Mouse (Mus musculus): Measurements from ENCODE around the gene Cldnd2. TPM values are rescaled to one million over a fixed set of nuclear protein-coding genes. Genes with fewer than 3 reads are reported as not detected.

Gene Cldnd2
- total and polyA plus RNA-seq, 2 experiments from 2014 or later, result not detected

DNA sequence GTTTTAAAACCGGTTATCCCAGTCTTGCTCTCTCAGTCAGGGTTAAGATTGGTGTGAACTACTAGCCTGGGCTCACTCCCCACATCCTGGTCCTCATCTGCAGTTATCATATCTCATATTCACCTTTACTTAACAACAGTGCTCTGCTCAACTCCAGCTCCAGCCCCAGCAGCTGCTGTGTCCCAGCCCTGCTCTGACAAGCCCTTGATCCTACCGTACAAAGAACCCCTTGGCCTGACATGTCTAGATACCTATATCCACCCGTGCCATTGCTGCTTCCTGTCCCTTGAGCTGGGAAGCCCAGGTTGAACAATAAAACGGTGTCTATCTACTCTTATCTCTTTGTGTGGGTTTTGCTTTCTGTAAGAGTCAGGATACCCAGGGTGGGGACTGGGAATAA, 11.1 kb upstream of the Cldnd2 start:
- Histone ChIP-seq H3K4me2 (ENCODE audit: low read depth, low read length, poor library complexity, severe bottlenecking) (no peak overlapping the region), H3K4me1 (ENCODE audit: insufficient read depth, low read length) (no peaks in the 10 kb centered on the region), H3K9me3 (ENCODE audit: low read length) (no peaks in the 10 kb centered on the region), H3K27ac (ENCODE audit: low read depth, low read length) (no peak overlapping the region), H3K4me3 (ENCODE audit: low read depth, low read length) (no peak overlapping the region), H3K9ac (replicated peaks; ENCODE audit: low read length, poor library complexity, severe bottlenecking) (no peak overlapping the region), H3K36me3 (ENCODE audit: insufficient read depth, low read length) (no peaks in the 10 kb centered on the region), H3K27me3 (ENCODE audit: insufficient read depth, low read length) (no peaks in the 10 kb centered on the region)
- no peak for ATAC-seq (ENCODE audit: low FRiP score)
- DNase-seq (ENCODE audit: low spot score), result no peak
- 56% methylated on average over 4 of the region's 4 CpGs for WGBS
- TF ChIP-seq CTCF (IDR thresholded peaks at IDR 0.05), result no peak

DNA sequence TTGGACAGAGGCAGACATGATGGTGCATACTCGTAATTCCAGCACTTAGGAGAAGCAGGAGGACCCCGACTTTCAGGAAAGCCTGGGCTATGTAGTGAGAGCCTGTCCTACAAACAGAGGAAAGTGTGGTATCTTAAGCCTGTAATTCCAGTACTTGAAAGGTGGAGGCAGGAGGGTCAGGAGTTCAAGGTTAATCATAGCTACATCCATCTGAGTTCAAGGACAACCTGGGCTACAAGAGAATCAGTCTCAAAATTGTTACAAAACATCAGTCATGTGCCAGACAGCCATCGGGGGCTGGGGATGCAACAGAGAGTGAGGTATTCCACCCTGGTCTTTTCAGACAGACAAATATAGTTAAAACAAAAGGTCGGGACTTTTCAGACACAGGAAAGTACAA, 7.7 kb upstream of the Cldnd2 start:
- no peaks in the 10 kb centered on the region for H3K4me1 ChIP-seq (ENCODE audit: insufficient read depth, low read length)
- H3K36me3 ChIP-seq (ENCODE audit: insufficient read depth, low read length), result no peaks in the 10 kb centered on the region
- H3K4me2 ChIP-seq (ENCODE audit: low read depth, low read length, poor library complexity, severe bottlenecking), result no peak overlapping the region
- no peak for TF ChIP-seq CTCF (IDR thresholded peaks at IDR 0.05)
- no peak for DNase-seq (ENCODE audit: low spot score)
- H3K4me3 ChIP-seq (ENCODE audit: low read depth, low read length), result no peak overlapping the region
- 75% methylated on average over 4 of the region's 4 CpGs for WGBS
- no peaks in the 10 kb centered on the region for H3K27me3 ChIP-seq (ENCODE audit: insufficient read depth, low read length)
- H3K9ac ChIP-seq (replicated peaks; ENCODE audit: low read length, poor library complexity, severe bottlenecking), result no peak overlapping the region
- H3K9me3 ChIP-seq (ENCODE audit: low read length), result no peaks in the 10 kb centered on the region
- ATAC-seq (ENCODE audit: low FRiP score), result no peak
- no peak overlapping the region for H3K27ac ChIP-seq (ENCODE audit: low read depth, low read length)

DNA sequence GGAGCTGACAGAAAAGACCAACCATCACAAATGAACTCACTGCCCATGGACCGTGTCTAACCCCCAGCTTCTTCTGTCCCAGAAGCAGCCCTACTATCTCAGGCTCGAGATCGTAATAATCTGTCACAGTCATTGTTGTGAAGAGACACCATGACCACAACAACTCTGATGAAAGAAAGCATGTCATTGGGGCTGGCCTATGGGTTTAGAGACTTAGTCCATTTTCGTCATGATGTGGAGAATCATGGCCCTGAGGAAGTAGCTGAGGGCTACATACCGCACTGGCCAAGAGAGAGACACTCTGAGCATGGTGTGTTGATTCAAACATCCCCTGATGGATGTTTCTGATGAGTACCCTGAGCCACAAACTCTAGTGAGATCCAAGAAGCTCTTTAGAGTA, 5.9 kb upstream of the Cldnd2 start:
- WGBS, result 80% methylated on average over 5 of the region's 5 CpGs
- no peak for ATAC-seq (ENCODE audit: low FRiP score)
- no peak for TF ChIP-seq CTCF (IDR thresholded peaks at IDR 0.05)

DNA sequence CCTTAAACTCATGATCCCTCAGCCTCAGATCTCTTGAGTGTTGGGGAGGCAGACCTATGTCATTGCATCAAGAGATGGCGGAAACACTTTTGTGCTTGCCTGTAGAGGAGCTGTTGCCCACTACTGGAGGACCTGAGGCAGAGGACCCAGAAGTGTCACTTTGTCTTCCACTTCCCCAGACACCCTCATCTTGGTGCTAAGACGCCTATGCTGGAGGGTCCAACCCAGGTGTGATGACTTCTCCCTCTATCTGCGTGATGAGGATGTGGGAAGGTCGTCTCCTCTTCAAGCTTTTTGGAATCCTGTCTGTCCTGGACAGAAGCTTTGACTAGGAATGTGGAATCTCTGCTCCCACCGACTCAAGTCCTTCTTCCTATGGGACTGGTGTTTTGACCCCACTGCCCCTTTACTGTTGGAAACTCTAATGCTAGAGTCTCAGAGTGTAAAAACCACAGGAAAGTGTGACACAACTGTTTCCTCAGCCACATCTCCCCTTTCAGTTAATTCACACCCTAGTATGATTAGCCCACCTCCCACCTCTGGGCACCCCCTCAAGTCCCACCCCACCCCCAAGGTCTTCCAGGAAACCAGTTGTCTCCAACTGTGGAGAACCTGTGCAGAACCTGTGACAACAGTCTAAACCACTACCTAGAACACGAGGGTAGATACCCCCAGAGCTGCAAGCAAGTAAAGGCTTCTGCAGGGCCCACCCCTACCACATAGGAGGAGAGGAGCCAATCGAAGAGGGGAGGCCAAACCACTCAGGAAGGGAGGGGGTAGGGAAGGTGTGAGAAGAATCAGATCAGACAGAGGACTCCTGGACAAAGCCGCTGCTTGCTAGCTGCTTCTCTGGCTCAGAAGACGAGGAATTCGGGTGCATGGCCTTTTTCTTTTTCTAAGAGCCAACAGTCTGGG, 4.0 kb upstream of the Cldnd2 start, which contains the start of gene Nkg7:
Gene Nkg7 (plus strand): TSS at position 733 of the 915 bp plus-strand sequence.
- Histone ChIP-seq H3K4me1 (ENCODE audit: insufficient read depth, low read length) (no peaks in the 10 kb centered on the region), H3K27ac (ENCODE audit: low read depth, low read length) (no peak within 1 kb of the TSS), H3K9me3 (ENCODE audit: low read length) (no peaks in the 10 kb centered on the region), H3K36me3 (ENCODE audit: insufficient read depth, low read length) (no peaks in the 10 kb centered on the region), H3K27me3 (ENCODE audit: insufficient read depth, low read length) (no peaks in the 10 kb centered on the region), H3K9ac (replicated peaks; ENCODE audit: low read length, poor library complexity, severe bottlenecking) (no peak within 1 kb of the TSS), H3K4me3 (ENCODE audit: low read depth, low read length) (no peak within 1 kb of the TSS), H3K4me2 (ENCODE audit: low read depth, low read length, poor library complexity, severe bottlenecking) (no peak within 1 kb of the TSS)
- DNase-seq (ENCODE audit: low spot score) (no peak), ATAC-seq (ENCODE audit: low FRiP score) (no peak)
- WGBS, result 83% methylated on average over 10 of the region's 10 CpGs
- no peak for TF ChIP-seq CTCF (IDR thresholded peaks at IDR 0.05)

More for the DNA sequence above, 5.9 kb upstream of the Cldnd2 start:
- H3K36me3 ChIP-seq (ENCODE audit: insufficient read depth, low read length), result no peaks in the 10 kb centered on the region
- H3K27me3 ChIP-seq (ENCODE audit: insufficient read depth, low read length), result no peaks in the 10 kb centered on the region
- H3K9me3 ChIP-seq (ENCODE audit: low read length), result no peaks in the 10 kb centered on the region
- H3K4me2 ChIP-seq (ENCODE audit: low read depth, low read length, poor library complexity, severe bottlenecking), result no peak overlapping the region
- H3K4me3 ChIP-seq (ENCODE audit: low read depth, low read length), result no peak overlapping the region
- no peak for DNase-seq (ENCODE audit: low spot score)
- no peaks in the 10 kb centered on the region for H3K4me1 ChIP-seq (ENCODE audit: insufficient read depth, low read length)
- H3K9ac ChIP-seq (replicated peaks; ENCODE audit: low read length, poor library complexity, severe bottlenecking), result no peak overlapping the region
- no peak overlapping the region for H3K27ac ChIP-seq (ENCODE audit: low read depth, low read length)

DNA sequence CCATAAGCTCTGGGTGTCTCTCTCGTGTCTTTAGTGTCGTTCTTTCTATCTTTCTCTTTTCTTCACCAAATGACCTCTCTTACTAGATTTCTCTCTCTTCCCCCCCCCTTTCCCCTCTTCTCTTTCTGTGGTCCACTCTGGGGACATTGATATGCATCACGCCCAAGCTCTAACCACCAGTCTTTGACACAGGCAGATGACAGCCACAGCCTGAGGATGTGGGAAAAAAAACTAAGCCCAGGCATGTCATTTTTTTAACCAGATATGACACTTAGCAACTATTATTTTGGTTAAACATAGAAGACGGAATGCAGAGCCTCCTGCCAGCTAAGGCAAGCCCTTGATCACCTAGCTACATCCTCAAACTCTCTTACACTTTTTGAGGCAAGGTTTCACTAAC, 2.0 kb upstream of the Cldnd2 start:
- no peak overlapping the region for H3K27ac ChIP-seq (ENCODE audit: low read depth, low read length)
- no peaks in the 10 kb centered on the region for H3K36me3 ChIP-seq (ENCODE audit: insufficient read depth, low read length)
- WGBS, result 78% methylated on average over 4 of the region's 4 CpGs
- H3K27me3 ChIP-seq (ENCODE audit: insufficient read depth, low read length), result no peaks in the 10 kb centered on the region
- H3K4me1 ChIP-seq (ENCODE audit: insufficient read depth, low read length), result peaks cover 6% of the 10 kb centered on the region; the same call in 1 of the 2 replicates
- H3K9ac ChIP-seq (replicated peaks; ENCODE audit: low read length, poor library complexity, severe bottlenecking), result no peak overlapping the region
- no peak overlapping the region for H3K4me2 ChIP-seq (ENCODE audit: low read depth, low read length, poor library complexity, severe bottlenecking)
- H3K4me3 ChIP-seq (ENCODE audit: low read depth, low read length), result no peak overlapping the region
- no peak for TF ChIP-seq CTCF (IDR thresholded peaks at IDR 0.05)
- no peaks in the 10 kb centered on the region for H3K9me3 ChIP-seq (ENCODE audit: low read length)
- DNase-seq (ENCODE audit: low spot score) (no peak), ATAC-seq (ENCODE audit: low FRiP score) (no peak)

DNA sequence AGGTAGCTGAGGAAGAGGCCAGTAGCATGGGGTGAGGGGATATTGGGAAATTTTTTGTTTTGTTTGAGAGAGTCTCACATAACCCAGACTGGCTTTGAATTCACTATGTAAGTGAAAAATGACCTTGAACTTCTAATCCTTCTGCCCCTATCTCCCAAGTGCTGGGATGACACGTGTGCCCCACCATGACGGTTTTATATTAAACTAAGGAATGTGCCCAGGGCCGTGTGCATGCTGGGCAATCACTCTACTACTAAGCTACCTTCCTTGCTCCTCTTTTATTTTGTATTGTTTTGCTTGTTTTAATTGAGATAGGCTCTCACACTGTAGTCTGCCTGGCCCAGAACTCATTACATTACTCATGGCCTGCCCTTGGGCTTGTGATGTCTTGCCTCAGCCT, 489 bp downstream of the Cldnd2 start:
- WGBS, result 86% methylated on average over 3 of the region's 3 CpGs
- TF ChIP-seq CTCF (IDR thresholded peaks at IDR 0.05), result no peak
- no peak for ATAC-seq (ENCODE audit: low FRiP score)

More for the DNA sequence above, 489 bp downstream of the Cldnd2 start:
- Histone ChIP-seq H3K9ac (replicated peaks; ENCODE audit: low read length, poor library complexity, severe bottlenecking) (no peak overlapping the region), H3K27me3 (ENCODE audit: insufficient read depth, low read length) (no peaks in the 10 kb centered on the region), H3K36me3 (ENCODE audit: insufficient read depth, low read length) (no peaks in the 10 kb centered on the region), H3K4me3 (ENCODE audit: low read depth, low read length) (no peak overlapping the region), H3K4me2 (ENCODE audit: low read depth, low read length, poor library complexity, severe bottlenecking) (no peak overlapping the region), H3K9me3 (ENCODE audit: low read length) (no peaks in the 10 kb centered on the region), H3K27ac (ENCODE audit: low read depth, low read length) (no peak overlapping the region), H3K4me1 (ENCODE audit: insufficient read depth, low read length) (peaks cover 16% of the 10 kb centered on the region)
- DNase-seq (ENCODE audit: low spot score), result no peak

Measured in midbrain, postnatal 0 days (tissue).